Mouse (Mus musculus) brain, embryonic 14.5 days (tissue): ENCODE measurements around the gene Fras1.

Experiments
- CTCF ChIP-seq: fragments of 200-500 bp; IDR thresholded peaks from 2 replicates; pipeline ENCODE4 v1.5.1; 2012; ENCODE audit warnings: inconsistent platforms, mild to moderate bottlenecking, moderate library complexity, borderline replicate concordance; ENCODE audit not compliant: insufficient read depth, insufficient read length; ENCODE audit errors: extremely low read depth
- POLR2A ChIP-seq: fragments of 200-500 bp; IDR thresholded peaks from 2 replicates; pipeline ENCODE4 v1.6.1; 2012; ENCODE audit warnings: mild to moderate bottlenecking, inconsistent platforms, borderline replicate concordance; ENCODE audit not compliant: poor library complexity, insufficient read depth, insufficient read length, severe bottlenecking; ENCODE audit errors: extremely low read depth

GRCm38 (mm10) chr5:96367260-96367659 is 6.5 kb upstream of the Fras1 start:
- TF ChIP-seq POLR2A = no peak
- TF ChIP-seq CTCF = no peak
